Mouse (Mus musculus) neutrophil, adult 5-6 weeks (primary cell): ENCODE measurements around the gene Vps51. TPM values are rescaled to one million over a fixed set of nuclear protein-coding genes. Genes with fewer than 3 reads are reported as not detected.
"Not testable (repeated sequence)": the region's sequence is repeated elsewhere in the genome, so short reads cannot be mapped to it uniquely, and the experiment has no call there.

Source experiments
- ATAC-seq: fragments of 151-379, 151-347 bp; 2 replicates; pipeline ENCODE4 v1.8.0; 2017; ENCODE audit warnings: mild to moderate bottlenecking, moderate TSS enrichment; ENCODE audit not compliant: insufficient number of reproducible peaks, poor library complexity, low FRiP score, severe bottlenecking; ENCODE audit errors: extremely low read depth
- total RNA-seq: library from RNA; stranded (forward); fragments of 200-1000 nt; gene quantifications from 2 replicates; pipeline ENCODE4 v1.2.3, GENCODE M21; 2017

Gene Vps51
- total RNA-seq, 1 experiment from 2014 or later = 67.0 TPM

- ATAC-seq = peak; percentile 76
These were observed 19.5 kb downstream of the Vps51 start, which contains the start of the genes Mrpl49 and Fau for GRCm38 (mm10) chr19:6057313-6058096. Gene Mrpl49 (minus strand): TSS chr19:6057785. Gene Fau (plus strand): TSS chr19:6057844.

- no peak for ATAC-seq
These were observed 20.3 kb downstream of the Vps51 start for GRCm38 (mm10) chr19:6056696-6057095.

DNA sequence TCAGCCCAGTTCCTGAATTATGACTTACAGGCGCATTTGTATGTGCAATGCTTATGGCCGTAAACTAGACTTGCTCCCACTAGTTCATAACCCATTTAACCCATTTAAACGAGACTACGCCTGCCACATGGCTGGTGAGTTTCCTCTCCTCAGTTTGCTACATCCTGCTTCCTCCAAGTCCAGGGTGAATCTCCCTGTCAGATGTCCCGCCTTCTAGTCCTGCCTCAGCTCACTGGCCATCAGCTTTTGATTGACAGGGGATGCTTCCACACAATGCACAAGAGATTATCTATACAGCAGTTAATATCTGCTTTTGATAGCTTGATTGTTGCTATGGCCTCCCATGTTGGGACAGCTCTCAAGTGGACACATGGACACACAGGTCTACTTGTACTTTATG is 22.7 kb downstream of the Vps51 start:
- ATAC-seq = no peak

GRCm38 (mm10) chr19:6052516-6052915 is 24.5 kb downstream of the Vps51 start:
- ATAC-seq = no peak

- ATAC-seq = peak; percentile 39
These were observed 28.2 kb downstream of the Vps51 start for GRCm38 (mm10) chr19:6048681-6049410.

DNA sequence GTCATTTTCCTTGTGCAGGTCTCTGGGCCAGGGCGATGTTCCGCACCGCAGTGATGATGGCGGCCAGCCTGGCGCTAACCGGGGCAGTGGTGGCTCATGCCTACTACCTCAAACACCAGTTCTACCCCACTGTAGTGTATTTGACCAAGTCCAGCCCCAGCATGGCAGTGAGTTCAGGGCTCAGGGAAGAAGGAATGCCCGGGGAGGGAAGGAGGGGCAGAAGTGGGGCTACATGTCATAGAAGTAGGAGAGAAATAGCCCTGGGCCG is 29.2 kb downstream of the Vps51 start:
- ATAC-seq = no peak

DNA sequence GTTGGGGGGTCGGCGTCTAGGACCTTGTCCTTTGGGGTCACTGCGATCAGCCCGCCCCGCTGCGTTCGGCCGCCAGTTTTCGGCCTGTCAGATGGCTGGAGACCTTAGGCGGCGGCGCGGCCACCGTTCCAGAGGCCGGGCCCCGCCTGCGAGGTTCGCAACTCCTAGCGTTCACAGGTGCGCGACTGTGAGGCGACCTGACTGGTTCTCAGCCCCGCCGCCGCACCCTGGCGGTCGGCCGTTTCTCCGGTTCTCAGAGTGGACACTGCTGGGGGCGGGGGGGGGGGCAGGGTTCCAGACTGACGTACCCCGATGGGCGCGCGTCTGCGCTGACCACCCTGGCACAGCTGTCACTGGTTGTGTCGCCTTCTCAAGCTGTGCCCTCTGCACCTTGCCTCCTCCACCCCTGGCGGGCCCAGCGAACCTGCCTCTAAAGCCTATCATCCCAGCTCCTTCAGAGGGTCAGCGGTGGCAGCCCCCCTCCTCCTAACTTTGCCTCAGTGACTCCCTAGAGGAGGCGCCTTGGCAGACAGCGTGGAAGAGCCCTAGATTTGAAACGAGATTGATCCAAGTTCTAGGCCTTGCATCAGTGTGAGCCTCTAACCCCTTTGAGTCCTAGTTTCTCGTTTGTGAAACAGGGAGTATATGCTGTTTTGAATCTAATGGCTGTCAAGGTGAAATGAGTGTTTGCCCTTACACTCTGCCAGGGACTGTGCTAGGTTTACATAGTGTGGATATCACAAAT is 29.7 kb downstream of the Vps51 start:
- ATAC-seq = no peak

DNA sequence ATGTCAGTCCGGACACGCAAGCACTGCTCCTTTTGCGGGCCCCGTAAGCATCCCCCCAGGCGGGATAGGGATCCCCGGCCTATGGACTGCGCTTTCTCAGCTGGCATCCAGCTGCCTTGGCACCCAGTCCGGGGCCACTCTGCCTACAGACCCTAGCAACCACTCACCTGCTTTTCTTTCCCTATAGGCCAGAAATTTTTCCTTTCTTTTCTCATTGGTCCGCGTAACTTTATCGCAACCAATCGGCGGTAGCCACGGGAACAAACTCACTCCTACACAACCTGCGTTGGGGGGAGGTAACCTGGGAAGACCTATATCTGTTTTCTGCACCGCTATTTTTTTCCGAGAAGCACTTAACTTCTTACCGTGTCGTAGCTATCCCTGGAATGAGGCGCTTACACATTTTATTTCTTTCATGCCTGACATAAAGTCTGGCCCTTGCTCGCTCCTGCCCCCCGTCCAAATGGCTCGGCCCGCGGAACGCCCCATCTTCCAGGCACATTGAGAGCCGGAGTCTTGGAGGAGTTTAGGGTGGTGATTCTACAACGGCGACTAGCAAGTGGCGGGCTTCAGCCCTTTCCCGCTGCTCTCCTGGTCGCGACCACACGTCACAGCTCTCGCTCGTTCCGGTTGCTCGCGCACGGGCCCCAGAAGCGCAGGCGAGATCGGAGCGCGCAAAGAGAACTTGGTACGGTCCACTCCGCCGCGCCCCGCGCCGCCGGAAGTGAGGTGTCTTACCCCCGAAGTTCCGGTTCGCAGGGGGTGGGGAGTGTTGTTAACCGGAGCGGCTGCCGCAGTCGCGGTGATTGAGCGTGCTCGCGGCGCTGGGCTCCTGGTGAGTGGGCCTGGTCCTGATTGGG is 30.5 kb downstream of the Vps51 start, which contains the start of gene Syvn1:
Gene Syvn1, plus strand, starts transcription at position 283 of the 860 bp plus-strand sequence.
- peak; percentile 82 for ATAC-seq

- ATAC-seq = no peak
These were observed 31.4 kb downstream of the Vps51 start for GRCm38 (mm10) chr19:6045366-6046293.

- ATAC-seq = not testable (repeated sequence)
These were observed 32.9 kb downstream of the Vps51 start for GRCm38 (mm10) chr19:6044102-6044501.

DNA sequence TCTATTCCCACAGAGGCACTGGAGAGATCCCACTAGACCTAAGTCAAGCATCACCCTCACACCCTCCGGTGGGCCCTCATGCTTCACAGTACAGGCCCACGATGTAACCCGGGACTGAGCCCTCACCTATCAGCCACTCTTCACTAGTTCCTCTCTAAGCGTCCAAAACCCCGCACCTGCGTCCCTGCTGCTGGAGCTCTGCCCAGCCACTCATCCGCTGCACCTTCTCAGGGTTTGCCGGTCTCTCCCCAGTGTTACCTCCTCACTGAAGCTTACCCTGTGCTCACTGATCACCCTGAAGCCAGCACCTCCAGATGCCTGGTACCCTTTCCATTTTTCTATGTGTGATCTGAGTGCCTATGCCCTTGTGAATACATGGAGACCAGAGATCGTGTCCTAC is 34.7 kb downstream of the Vps51 start:
- ATAC-seq = no peak

GRCm38 (mm10) chr19:6040002-6040401 is 37.0 kb downstream of the Vps51 start:
- ATAC-seq = no peak

GRCm38 (mm10) chr19:6038326-6038725 is 38.7 kb downstream of the Vps51 start:
- ATAC-seq = no peak

- no peak for ATAC-seq
These were observed 39.3 kb downstream of the Vps51 start for GRCm38 (mm10) chr19:6037695-6038094.

DNA sequence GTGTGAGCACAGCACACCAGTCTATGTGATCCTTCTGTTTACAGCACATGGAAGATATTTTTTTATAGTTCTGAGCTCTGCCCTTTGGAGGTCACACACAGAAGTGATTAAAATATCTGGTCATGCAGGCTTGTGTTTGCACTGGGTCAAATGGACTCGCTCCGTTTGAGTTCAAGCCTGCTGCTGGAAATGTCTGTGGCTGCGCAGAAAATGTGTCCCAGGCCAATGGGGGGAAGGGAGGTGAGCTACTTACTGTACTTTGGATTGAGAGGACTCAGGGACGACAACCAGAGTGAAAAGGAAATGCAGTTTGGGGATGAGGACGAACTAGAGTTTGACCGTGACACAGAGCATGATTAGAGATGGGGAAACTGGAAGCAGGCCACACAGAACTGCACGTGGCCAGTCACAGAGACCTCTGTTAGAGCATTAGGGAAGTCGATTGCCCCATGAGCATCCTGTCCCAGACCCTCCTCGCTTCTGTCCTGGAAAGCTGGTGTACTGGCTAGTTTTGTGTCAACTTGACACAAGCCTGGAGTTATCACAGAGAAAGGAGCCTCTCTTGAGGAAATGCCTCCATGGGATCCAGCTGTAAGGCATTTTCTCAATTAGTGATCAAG is 41.0 kb downstream of the Vps51 start:
- ATAC-seq = no peak

- ATAC-seq = no peak
These were observed 46.3 kb downstream of the Vps51 start for GRCm38 (mm10) chr19:6030520-6031280.

DNA sequence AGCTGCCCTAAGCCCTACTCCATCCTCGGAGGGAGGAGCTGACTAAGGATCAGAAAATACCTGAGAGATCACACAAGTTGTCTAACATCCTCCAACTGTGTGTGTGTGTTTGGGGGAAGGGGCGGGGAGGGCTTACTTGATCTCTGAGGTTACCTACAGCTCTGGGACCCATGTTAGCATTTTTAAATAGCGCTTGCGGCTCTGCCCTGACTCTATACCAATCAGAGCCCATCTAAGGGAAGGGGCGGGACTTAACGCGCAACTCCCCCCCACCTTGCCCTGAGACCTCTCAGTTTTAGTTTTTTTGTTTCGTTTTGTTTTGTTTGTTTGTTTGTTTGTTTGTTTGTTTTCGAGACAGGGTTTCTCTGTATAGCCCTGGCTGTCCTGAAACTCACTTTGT is 47.6 kb downstream of the Vps51 start:
- no peak for ATAC-seq
